Mouse (Mus musculus) T-cell, adult 2 months (primary cell): Measurements from ENCODE around the gene Otog.

ENCODE experiments used
- DNase-seq: peaks from one replicate; pipeline ENCODE4 v3.0.0; 2022; ENCODE audit warnings: low spot score

The Otog gene

DNA sequence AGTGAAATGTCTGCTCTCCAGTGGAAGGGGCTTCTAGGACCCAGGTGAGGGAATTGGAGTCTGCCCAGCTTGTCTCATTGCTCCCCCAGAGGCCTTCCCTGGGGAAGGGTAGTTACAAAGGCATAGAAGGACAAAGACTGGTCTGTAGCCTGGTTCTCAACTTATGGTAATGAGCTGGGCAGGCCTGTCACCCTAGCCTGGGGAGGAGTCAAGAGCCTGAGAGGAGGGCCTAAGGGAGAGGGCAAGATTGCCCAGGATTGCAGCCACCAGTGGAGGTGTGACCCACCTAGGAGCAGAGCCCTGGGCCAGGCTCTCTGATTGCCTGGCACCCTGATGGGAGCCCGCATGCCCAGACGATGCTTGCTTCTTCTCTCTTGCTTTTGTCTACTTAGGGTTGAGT lies at the start of gene Otog:
Otog (plus strand) TSS at position 292 of the 400 bp plus-strand sequence.
- no peak for DNase-seq

DNA sequence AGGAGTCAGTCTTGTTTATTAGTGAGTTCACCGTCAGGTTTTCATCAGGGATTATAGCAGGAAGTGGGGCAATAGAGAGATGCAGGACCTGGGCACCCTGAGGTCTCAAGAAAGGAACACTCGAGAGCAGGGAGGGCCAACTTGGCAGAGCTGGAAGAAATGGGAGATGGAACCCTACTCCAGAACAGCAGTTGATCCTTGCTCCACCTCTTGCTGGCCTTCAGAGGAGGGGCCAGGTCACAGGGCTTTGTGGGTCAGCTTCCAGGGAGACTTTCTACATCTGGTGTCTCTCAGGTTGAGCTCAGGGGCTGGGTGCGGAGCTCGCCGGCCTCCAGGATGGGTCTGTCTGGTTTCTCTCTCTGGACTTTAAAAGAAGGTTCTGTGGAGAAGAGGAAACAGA lies 45.4 kb upstream of the Otog start:
- DNase-seq: no peak

- peak; percentile 10 for DNase-seq
Measured at GRCm38 (mm10) chr7:46200021-46200420, 40.8 kb upstream of the Otog start.

GRCm38 (mm10) chr7:46201649-46202048 lies 39.1 kb upstream of the Otog start:
- DNase-seq: no peak

GRCm38 (mm10) chr7:46204046-46204471 lies 36.7 kb upstream of the Otog start:
- DNase-seq: peak; percentile 59

DNA sequence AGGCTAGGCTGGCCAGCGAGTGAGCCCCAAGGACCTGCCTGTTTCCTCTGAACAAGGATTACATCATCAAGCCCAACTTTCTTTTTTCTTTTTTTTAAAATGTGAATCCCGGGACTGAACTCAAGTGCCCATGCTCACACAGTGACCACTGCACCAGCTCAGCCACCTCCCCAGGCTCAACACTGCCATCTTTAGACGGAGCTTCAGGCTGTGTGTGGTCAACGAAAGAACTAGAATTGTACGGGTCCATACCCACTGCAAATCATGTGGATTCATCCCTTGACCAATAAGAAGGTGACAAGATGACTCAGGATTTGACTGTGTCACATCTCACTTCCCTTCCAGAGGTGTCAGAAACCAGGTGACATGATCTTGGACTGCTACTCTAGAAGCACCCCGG lies 36.0 kb upstream of the Otog start:
- DNase-seq: no peak

DNA sequence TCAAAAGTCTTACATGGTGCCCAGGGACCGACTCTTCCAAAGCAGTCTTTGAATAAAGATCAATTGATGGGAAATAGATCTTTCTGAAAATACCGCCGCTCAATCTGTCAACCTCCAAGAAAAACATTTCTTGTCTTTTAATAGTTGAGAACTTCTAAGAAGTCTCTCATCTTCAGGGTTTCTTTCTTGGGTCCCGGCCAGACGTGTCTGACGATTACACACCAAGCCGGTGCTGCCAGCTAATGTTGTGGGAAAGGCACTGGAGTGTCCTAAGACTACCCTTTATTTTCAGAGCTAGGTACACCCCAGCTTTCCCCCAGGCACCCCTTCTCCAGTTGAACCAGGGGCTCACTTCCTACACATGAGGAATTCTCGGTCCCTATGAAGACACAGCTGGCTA lies 32.7 kb upstream of the Otog start:
- DNase-seq: no peak

DNA sequence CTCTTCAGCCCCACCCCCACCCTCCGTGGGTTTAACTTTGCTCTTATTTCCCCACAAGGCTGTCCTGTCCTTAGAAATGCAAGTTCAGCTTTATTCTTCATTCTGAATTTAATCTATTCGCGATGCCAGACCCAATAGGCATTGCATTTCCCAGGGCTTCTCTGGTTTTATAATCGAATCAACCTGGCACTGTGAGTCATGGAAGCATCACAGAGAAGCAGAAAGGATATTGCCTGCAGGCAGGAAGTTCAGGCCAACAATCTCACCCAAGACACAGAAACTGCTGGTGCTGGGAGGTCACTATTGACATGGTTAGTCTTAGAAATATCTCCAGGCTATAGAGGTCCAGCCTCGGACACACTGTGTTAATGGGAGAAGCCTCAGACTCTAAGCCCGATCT lies 30.5 kb upstream of the Otog start:
- no peak for DNase-seq

DNA sequence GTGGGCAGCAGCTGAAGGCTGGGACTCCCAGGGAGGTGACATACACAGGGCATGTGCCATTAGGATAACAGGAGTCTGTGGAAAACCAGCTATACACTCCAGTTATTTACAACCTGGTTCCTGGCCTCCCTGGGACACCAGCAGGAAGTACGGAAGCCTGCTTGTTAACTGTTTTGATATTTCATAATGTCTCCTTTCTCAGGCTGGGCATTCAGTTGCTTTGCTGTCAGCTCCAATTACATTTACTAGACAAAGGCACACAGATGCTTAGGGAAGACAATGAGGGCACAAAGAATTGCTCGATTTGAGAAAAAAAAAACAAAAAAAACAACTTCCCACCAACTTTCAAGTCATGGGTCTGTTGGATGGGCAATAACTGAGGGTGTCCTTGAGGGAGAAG lies 24.3 kb upstream of the Otog start:
- DNase-seq: no peak

DNA sequence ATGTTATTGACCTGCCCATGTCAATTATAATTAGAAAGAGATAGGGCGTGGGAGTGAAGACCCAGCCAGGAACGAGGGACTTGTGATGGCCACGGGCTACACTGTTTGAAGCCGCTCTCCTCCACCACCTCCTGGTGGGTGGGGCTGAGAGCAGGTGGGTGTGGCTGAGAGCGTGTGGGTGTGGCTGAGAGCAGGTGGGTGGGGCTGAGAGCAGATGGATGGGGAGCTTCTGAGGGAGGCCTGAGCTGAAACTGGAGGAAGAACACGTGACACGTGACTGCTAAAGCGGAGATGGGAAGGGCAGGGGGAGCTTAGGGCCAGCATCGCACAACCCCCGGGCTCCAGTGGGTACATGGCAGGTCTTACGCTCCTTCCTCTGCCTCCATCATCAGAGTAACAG lies 22.4 kb upstream of the Otog start:
- peak; percentile 13 for DNase-seq

DNA sequence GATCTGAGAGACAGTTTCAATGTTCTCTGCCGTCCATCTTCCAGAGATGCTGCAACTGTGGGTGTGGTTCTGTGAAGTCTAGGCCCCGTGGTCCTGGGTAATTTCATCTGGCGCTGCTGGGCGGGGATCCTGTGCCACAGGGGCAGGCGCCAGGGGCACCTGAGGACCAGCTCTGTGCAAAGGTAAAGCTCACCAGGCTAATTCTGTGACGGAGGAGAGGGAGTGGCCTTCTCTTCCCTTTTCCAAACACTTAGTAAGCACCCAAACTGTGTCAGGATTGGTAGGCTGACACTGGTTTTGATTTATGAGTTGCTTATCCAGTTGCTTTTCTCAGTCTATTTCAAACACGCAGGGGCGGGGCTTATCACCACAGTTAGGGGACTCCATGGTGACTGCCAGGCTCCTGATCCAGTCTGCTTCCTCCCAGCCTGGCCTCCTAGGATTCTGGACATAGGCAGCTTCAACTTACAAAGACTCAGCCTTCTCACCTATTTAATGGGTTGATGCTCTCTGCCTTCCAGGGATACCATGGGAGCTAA lies 20.1 kb upstream of the Otog start:
- DNase-seq: no peak

DNA sequence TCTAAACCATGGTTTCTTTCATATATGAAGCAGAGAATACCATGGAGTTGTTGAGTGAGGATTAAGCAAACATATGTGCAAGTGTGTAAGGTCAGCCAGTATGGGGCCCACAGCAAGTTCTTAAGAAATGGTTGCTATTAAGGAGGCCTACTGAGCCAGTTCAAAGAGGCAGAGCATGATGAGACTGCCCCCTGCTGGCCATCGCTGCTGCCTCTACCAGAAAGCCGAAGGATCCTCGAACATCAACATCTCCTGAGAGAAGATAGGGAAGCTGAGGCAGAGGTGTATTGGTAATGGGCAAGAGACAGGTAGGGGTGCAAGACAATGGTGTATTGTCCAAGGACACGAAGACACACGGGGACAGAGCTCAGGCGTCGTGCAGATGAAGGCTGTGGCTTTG lies 14.5 kb upstream of the Otog start:
- peak; percentile 45 for DNase-seq

DNA sequence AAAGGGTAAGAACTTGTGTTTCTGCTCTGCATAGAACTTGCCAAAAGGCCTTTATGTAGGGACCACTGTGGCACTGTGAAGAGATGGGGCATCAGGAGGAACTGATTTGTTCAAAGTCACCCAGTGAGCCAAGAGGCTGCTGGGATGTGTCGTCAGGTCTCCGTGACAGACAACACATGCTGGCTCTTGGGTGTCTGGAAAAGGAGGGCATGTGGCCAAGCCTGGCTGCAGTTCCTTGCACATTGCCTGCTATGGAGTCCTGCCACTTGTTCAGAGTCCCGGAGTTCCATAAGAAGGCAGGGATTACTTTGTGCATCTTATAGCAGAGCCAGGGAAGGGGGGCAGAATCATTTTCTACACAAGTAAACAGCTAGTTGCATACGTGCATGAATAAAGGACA lies 13.9 kb upstream of the Otog start:
- DNase-seq: no peak

DNA sequence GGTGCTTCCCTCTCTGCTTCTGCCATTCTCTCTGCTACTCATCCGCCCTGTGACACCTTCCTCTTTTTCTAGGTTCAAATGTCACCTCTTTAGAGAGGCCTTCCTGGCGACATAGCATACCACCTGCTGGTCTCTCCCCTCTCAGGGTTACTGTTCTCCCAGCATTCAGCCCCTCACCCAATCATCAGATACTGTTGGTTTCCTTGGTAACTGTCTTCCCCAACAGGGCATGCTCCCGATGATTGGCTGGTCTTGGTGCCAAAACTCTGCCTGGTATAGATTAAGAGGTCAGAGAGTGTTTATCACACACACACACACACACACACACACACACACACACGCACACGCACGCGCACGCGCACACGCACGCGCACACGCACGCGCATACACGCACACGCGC lies 4.8 kb upstream of the Otog start:
- DNase-seq: no peak

GRCm38 (mm10) chr7:46236363-46236762 lies 4.4 kb upstream of the Otog start:
- no peak for DNase-seq

GRCm38 (mm10) chr7:46237192-46237591 lies 3.6 kb upstream of the Otog start:
- no peak for DNase-seq

- no peak for DNase-seq
Measured at GRCm38 (mm10) chr7:46238346-46238745, 2.4 kb upstream of the Otog start, which contains the start of gene Ush1c. TSS of gene Ush1c (minus strand) at chr7:46238503.

GRCm38 (mm10) chr7:46240091-46240490 lies 696 bp upstream of the Otog start:
- DNase-seq: no peak

DNA sequence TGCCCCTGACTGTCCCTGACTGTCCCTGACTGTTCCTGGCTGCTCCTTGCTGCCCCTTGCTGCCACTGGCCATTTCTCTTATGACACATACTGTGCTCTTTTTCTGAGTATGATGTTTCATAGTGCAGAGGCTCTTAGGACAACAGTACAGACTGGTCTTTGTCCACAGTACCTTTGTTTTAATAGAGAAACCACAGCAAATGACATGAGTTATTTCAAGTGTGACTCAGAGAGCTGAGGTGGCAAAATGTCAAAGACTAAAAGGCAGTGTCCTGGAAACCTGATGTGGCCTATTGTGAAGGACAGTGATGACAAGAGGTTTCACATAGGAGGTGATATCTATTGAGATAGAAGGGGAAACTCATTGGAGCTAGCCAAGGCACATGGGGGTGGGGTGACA lies 6.1 kb downstream of the Otog start:
- DNase-seq: no peak

DNA sequence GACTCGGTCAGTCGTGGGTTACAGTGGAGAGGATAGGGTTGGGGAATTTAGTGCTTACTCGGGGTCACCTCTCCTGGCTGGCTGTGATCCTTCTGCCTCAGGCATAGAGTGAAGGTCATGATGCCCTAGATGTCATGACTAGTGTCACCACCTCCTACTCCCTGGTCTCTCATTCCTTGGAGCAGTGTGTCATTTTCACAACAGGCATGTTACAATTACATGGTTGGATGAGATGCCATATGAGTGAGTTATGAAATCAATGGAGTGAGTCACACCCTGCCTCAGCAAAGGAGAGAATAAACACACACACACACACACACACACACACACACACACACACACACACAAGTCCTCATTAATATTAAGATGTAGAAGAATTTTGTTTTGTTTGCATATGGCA lies 6.8 kb downstream of the Otog start:
- no peak for DNase-seq

- DNase-seq: no peak
Measured at GRCm38 (mm10) chr7:46251841-46252240, 11.1 kb downstream of the Otog start.

GRCm38 (mm10) chr7:46276156-46276555 lies 35.4 kb downstream of the Otog start:
- DNase-seq: no peak

- peak; percentile 33 for DNase-seq
Measured at GRCm38 (mm10) chr7:46279946-46280345, 39.2 kb downstream of the Otog start.

- no peak for DNase-seq
Measured at GRCm38 (mm10) chr7:46280896-46281295, 40.1 kb downstream of the Otog start.

DNA sequence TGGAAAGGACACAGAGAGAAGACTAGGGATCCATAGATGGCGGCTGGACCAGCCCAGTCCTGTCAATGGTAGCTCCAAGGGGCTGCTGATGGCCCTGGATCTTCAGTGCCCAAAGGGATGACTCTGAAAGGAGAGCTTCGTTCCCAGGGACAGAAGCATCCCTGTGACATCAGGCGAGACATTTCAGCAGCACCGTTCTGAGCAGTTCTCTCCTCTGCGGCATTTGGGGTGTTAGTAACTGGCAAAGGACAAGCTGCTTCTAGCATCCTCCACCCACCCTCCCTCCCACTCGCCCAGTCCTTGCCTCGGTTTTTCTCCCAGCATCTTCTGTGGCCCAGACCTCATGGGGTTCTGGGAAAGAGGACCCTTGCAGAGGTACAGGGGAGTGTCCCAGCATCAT lies 41.5 kb downstream of the Otog start:
- DNase-seq: no peak
